Mouse (Mus musculus) intestine, postnatal 0 days (tissue): ENCODE measurements around the gene Plk2. TPM values are rescaled to one million over a fixed set of nuclear protein-coding genes. Genes with fewer than 3 reads are reported as not detected.
A peak's percentile ranks its signal among the peaks of the same experiment; 100 is the strongest.

ENCODE experiments used
- ATAC-seq: fragments of 200-750 bp; cut with Nextera tagmentation; 2 replicates; pipeline ENCODE4 v1.8.0; 2017; ENCODE audit warnings: mild to moderate bottlenecking, moderate TSS enrichment, moderate library complexity
- H3K27ac ChIP-seq: fragments of 300-500 bp; sonication (generic); 2 replicates; pipeline ENCODE4 v1.5.1; 2014; ENCODE audit warnings: mild to moderate bottlenecking, low read depth, low read length, moderate library complexity
- H3K27me3 ChIP-seq: fragments of 300-500 bp; sonication (generic); replicated peaks from 2 replicates; pipeline ENCODE4 v1.6.1; 2014; ENCODE audit warnings: low read length, mixed read lengths; ENCODE audit not compliant: control insufficient read depth, insufficient read depth
- H3K36me3 ChIP-seq: fragments of 300-500 bp; sonication (generic); 2 replicates; pipeline ENCODE4 v1.6.1; 2014; ENCODE audit warnings: mild to moderate bottlenecking, moderate library complexity; ENCODE audit not compliant: control insufficient read depth, insufficient read depth
- H3K4me1 ChIP-seq: fragments of 300-500 bp; sonication (generic); replicated peaks from 2 replicates; pipeline ENCODE4 v1.6.1; 2014; ENCODE audit warnings: antibody characterized with exemption, low read length, mixed read lengths; ENCODE audit not compliant: control insufficient read depth, insufficient read depth
- H3K4me2 ChIP-seq: fragments of 300-500 bp; sonication (generic); replicated peaks from 2 replicates; pipeline ENCODE4 v1.6.1; 2014; ENCODE audit warnings: low read depth, mild to moderate bottlenecking, moderate library complexity
- H3K4me3 ChIP-seq: fragments of 300-500 bp; sonication (generic); 2 replicates; pipeline ENCODE4 v1.5.1; 2014; ENCODE audit warnings: low read depth, low read length
- H3K9ac ChIP-seq: fragments of 300-500 bp; sonication (generic); 2 replicates; pipeline ENCODE4 v1.6.1; 2014; ENCODE audit warnings: mild to moderate bottlenecking, low read depth, low read length
- H3K9me3 ChIP-seq: fragments of 300-500 bp; sonication (generic); 2 replicates; pipeline ENCODE4 v1.6.1; 2016; ENCODE audit warnings: mixed run types; ENCODE audit not compliant: control insufficient read depth
- CTCF ChIP-seq: sonication (generic); IDR thresholded peaks from 2 replicates; pipeline ENCODE4 v1.5.1; 2016; ENCODE audit warnings: low read depth, mild to moderate bottlenecking, control low read depth, antibody characterized with exemption, moderate library complexity
- WGBS: fragments of 180-500 bp; shearing (Covaris S2); extraction: QIAGEN DNeasy Blood & Tissue Kit; methylation state at CpG from one replicate; pipeline ENCODE4 v1.1.7; 2014; 5-methylcytosine and 5-hydroxymethylcytosine counted together
- polyA plus RNA-seq: library from polyadenylated mRNA; unstranded; fragments of >200 nt; fragmentation: Nextera tagmentation; extraction: Ambion mirVana; gene quantifications from 2 replicates; pipeline ENCODE4 v1.2.1, GENCODE M21; 2015

The Plk2 gene
- polyA plus RNA-seq, 1 experiment from 2014 or later: 16.4 TPM

- no peak for ATAC-seq
- TF ChIP-seq CTCF: no peak
- 27% methylated on average over 7 of the region's 7 CpGs for WGBS
- Histone ChIP-seq H3K4me3 (no peak overlapping the region), H3K9ac (no peak overlapping the region), H3K4me1 (no peaks in the 10 kb centered on the region), H3K36me3 (no peaks in the 10 kb centered on the region), H3K27me3 (no peaks in the 10 kb centered on the region), H3K9me3 (no peaks in the 10 kb centered on the region), H3K4me2 (no peak overlapping the region), H3K27ac (no peak overlapping the region)
Observed at GRCm38 (mm10) chr13:110436692-110437091, 41.8 kb downstream of the Plk2 start.

DNA sequence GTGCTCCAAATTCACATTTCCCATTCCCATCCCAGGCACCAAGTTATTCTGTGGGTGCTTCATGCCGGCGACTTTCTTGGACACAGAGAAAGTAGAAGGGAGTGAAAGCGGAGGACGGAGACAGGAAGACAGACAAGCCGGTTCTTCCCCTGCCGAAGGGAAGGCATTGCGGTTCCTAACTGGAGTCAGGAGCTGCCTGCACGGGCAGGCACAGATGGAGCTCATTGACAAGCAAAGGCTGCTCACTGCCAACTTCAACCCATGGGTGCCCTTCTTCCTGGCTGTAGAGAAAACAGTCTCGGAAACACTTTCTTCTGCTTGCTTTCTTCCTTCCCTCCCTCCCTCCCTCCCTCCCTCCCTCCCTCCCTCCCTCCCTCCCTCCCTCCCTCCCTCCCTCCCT, 43.8 kb downstream of the Plk2 start:
- no peak overlapping the region for H3K9ac ChIP-seq
- no peak for TF ChIP-seq CTCF

GRCm38 (mm10) chr13:110444335-110444734, 49.5 kb downstream of the Plk2 start:
- 58% methylated on average over 4 of the region's 4 CpGs for WGBS

More for the DNA sequence above, 43.8 kb downstream of the Plk2 start:
- Histone ChIP-seq H3K27me3 (no peaks in the 10 kb centered on the region), H3K4me3 (no peak overlapping the region), H3K4me2 (no peak overlapping the region), H3K27ac (no peak overlapping the region), H3K4me1 (no peaks in the 10 kb centered on the region), H3K9me3 (no peaks in the 10 kb centered on the region), H3K36me3 (no peaks in the 10 kb centered on the region)
- ATAC-seq: no peak
- WGBS: 88% methylated on average over 9 of the region's 9 CpGs

DNA sequence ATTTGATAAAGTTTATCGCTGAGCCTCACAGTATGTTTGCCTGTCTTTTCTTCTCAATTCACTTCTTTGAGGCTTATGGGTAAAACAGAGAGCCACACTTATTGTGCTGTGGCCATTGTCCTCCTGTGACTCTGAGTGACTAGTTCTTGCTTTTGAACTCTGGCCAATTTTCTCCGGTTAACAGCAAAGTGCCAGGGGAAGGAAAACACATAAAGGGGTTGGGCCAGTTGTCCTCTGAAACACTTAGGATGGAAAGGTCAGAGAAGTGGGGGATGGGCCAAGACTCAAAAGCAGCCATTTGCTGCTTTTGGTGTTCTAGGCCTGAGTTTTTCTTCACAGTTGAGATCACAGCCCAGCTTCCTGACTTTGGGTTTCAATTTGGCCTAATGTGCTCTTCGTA, 50.0 kb downstream of the Plk2 start:
- TF ChIP-seq CTCF: no peak
- Histone ChIP-seq H3K4me1 (no peaks in the 10 kb centered on the region), H3K9ac (no peak overlapping the region), H3K4me2 (no peak overlapping the region), H3K4me3 (no peak overlapping the region), H3K27me3 (no peaks in the 10 kb centered on the region), H3K9me3 (no peaks in the 10 kb centered on the region), H3K27ac (no peak overlapping the region), H3K36me3 (no peaks in the 10 kb centered on the region)
- 45% methylated on average over 3 of the region's 3 CpGs for WGBS
- no peak for ATAC-seq

More at GRCm38 (mm10) chr13:110444335-110444734, 49.5 kb downstream of the Plk2 start:
- no peak overlapping the region for H3K27ac ChIP-seq
- no peak overlapping the region for H3K9ac ChIP-seq
- no peaks in the 10 kb centered on the region for H3K36me3 ChIP-seq
- no peak overlapping the region for H3K4me2 ChIP-seq
- no peak for TF ChIP-seq CTCF
- H3K27me3 ChIP-seq: no peaks in the 10 kb centered on the region
- ATAC-seq: no peak
- no peaks in the 10 kb centered on the region for H3K4me1 ChIP-seq
- no peak overlapping the region for H3K4me3 ChIP-seq
- H3K9me3 ChIP-seq: no peaks in the 10 kb centered on the region

DNA sequence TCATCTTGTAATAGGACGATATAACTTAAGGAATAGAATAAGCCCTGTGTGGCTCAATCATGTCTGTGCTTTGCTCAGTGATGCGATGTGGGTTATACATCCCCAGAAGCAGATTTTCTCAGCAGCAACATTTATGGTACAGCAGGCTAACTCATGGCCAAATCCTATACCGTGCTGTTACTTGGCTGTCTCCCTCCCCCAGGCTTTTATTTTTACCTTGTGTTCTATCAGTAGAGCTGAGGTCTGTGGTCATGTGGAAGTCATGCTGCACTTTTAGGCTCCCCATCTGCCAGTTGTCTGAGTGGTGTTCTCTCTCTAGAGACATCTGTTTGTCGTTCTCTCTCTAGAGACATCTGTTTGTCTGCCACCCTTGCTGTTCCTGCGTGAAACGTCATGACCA, 51.6 kb downstream of the Plk2 start:
- no peak for TF ChIP-seq CTCF
- Histone ChIP-seq H3K9ac (no peak overlapping the region), H3K9me3 (no peaks in the 10 kb centered on the region), H3K4me2 (no peak overlapping the region), H3K27ac (no peak overlapping the region), H3K4me1 (no peaks in the 10 kb centered on the region), H3K36me3 (no peaks in the 10 kb centered on the region), H3K4me3 (no peak overlapping the region), H3K27me3 (no peaks in the 10 kb centered on the region)
- WGBS: 86% methylated on average over 6 of the region's 6 CpGs
- ATAC-seq: no peak

GRCm38 (mm10) chr13:110450056-110450455, 55.2 kb downstream of the Plk2 start:
- TF ChIP-seq CTCF: no peak
- WGBS: 39% methylated on average over 4 of the region's 4 CpGs

More at GRCm38 (mm10) chr13:110450056-110450455, 55.2 kb downstream of the Plk2 start:
- Histone ChIP-seq H3K9me3 (no peaks in the 10 kb centered on the region), H3K36me3 (no peaks in the 10 kb centered on the region), H3K27me3 (no peaks in the 10 kb centered on the region), H3K27ac (no peak overlapping the region), H3K4me2 (no peak overlapping the region), H3K4me3 (no peak overlapping the region), H3K9ac (no peak overlapping the region), H3K4me1 (no peaks in the 10 kb centered on the region)
- 0 out of 2 replicates have a peak, but pooled peaks have one; percentile 56 for ATAC-seq

Other genes starting within 250 kb of the Plk2 start
- gene Rab3c, start 114.0 kb upstream of the Plk2 start, polyA plus RNA-seq: 3.0 TPM in 2 replicates
- gene Gapt, start 37.8 kb upstream of the Plk2 start, polyA plus RNA-seq: 0.16 and 0.18 TPM in 2 replicates